Mouse (Mus musculus) left cerebral cortex, postnatal 10 days (tissue): ENCODE results near the gene Catsperz. TPM values are rescaled to one million over a fixed set of nuclear protein-coding genes. Genes with fewer than 3 reads are reported as not detected.

Source experiments
- DNase-seq, 2 experiments: peaks; one replicate each; pipeline ENCODE4 v3.0.0; 2021 to 2022; ENCODE audit warnings: low spot score in 2 of 2, mixed read lengths in 1 of 2; ENCODE audit errors: extremely low spot score in 1 of 2
- intact Hi-C: fragments of 180-260 bp; cut with DNase I; formaldehyde crosslinking; loops from one replicate; pipeline ENCODE4 v1.15.1; 2025
- total RNA-seq, 2 experiments: library from RNA; stranded (reverse); gene quantifications; 2 replicates each; pipeline ENCODE4 v1.2.3; 2021

Catsperz gene
- total RNA-seq, 2 experiments from 2014 or later: 14.0 to 20.6 TPM

- intact Hi-C loops: no loop called here
These were observed 6.8 kb upstream of the Catsperz start for GRCm38 (mm10) chr19:6932018-6932417.

GRCm38 (mm10) chr19:6931002-6931401 is 5.8 kb upstream of the Catsperz start:
- intact Hi-C loops: no loop called here

More at GRCm38 (mm10) chr19:6932018-6932417, 6.8 kb upstream of the Catsperz start:
- DNase-seq: no peak

GRCm38 (mm10) chr19:6928080-6928479 is 2.9 kb upstream of the Catsperz start:
- intact Hi-C loops: loop anchor here (10.0 kb wide), 1 partner anchor 97 kb away; no protein-coding TSS in a partner anchor
- DNase-seq: no peak

More at GRCm38 (mm10) chr19:6931002-6931401, 5.8 kb upstream of the Catsperz start:
- no peak for DNase-seq

GRCm38 (mm10) chr19:6926559-6927255 is 1.5 kb upstream of the Catsperz start:
- intact Hi-C loops: loop anchor here (10.0 kb wide), 1 partner anchor 98 kb away; no protein-coding TSS in a partner anchor
- DNase-seq: peak in 1 of 2 experiments; percentile 43

- DNase-seq: peak in 1 of 2 experiments; percentile 52
- intact Hi-C loops: loop anchor here (10.0 kb wide), 1 partner anchor 99 kb away; no protein-coding TSS in a partner anchor
These were observed 590 bp upstream of the Catsperz start for GRCm38 (mm10) chr19:6925611-6926329.

GRCm38 (mm10) chr19:6924461-6925306 is 496 bp downstream of the Catsperz start:
- DNase-seq: peak; percentile 82 to 87
- intact Hi-C loops: loop anchor here (5.0 to 10.0 kb wide), 2 partner anchors 100 to 432 kb away; no protein-coding TSS in a partner anchor

- DNase-seq: no peak
- intact Hi-C loops: loop anchor here (5.0 to 10.0 kb wide), 2 partner anchors 102 to 431 kb away; no protein-coding TSS in a partner anchor
These were observed 2.1 kb downstream of the Catsperz start for GRCm38 (mm10) chr19:6922901-6923735.

GRCm38 (mm10) chr19:6921647-6922567 is 3.3 kb downstream of the Catsperz start, which contains the start of gene Esrra:
Gene Esrra, minus strand, starts transcription at chr19:6921813.
- intact Hi-C loops: loop anchor here (5.0 to 10.0 kb wide), 2 partner anchors 103 to 430 kb away; no protein-coding TSS in a partner anchor
- peak; percentile 100 for DNase-seq

- DNase-seq: peak; percentile 55 to 72
- intact Hi-C loops: loop anchor here (5.0 to 10.0 kb wide), 2 partner anchors 104 to 429 kb away; no protein-coding TSS in a partner anchor
These were observed 4.2 kb downstream of the Catsperz start for GRCm38 (mm10) chr19:6920741-6921636.

- intact Hi-C loops: loop anchor here (5.0 to 10.0 kb wide), 2 partner anchors 105 to 428 kb away; no protein-coding TSS in a partner anchor
These were observed 5.1 kb downstream of the Catsperz start for GRCm38 (mm10) chr19:6919876-6920740.

GRCm38 (mm10) chr19:6919431-6919830 is 5.7 kb downstream of the Catsperz start:
- intact Hi-C loops: no loop called here
- no peak for DNase-seq

More at GRCm38 (mm10) chr19:6919876-6920740, 5.1 kb downstream of the Catsperz start:
- DNase-seq: peak in 1 of 2 experiments; percentile 61

- intact Hi-C loops: no loop called here
- DNase-seq: no peak
These were observed 6.9 kb downstream of the Catsperz start for GRCm38 (mm10) chr19:6918321-6918720.

GRCm38 (mm10) chr19:6916496-6916895 is 8.7 kb downstream of the Catsperz start:
- intact Hi-C loops: no loop called here
- no peak for DNase-seq

- DNase-seq: no peak
- intact Hi-C loops: no loop called here
These were observed 9.9 kb downstream of the Catsperz start for GRCm38 (mm10) chr19:6915276-6915675.

- no peak for DNase-seq
- intact Hi-C loops: no loop called here
These were observed 10.6 kb downstream of the Catsperz start for GRCm38 (mm10) chr19:6914540-6914939.
